Mouse (Mus musculus) embryonic facial prominence, embryonic 12.5 days (tissue): Measurements from ENCODE around the gene Grin3b. TPM values are rescaled to one million over a fixed set of nuclear protein-coding genes. Genes with fewer than 3 reads are reported as not detected.

Experiments
- ATAC-seq: fragments of 200-750 bp; cut with Nextera tagmentation; 2 replicates; pipeline ENCODE4 v1.8.0; 2017; ENCODE audit not compliant: insufficient number of reproducible peaks, insufficient read depth, low FRiP score, low TSS enrichment
- H3K27ac ChIP-seq: fragments of 300-500 bp; sonication (generic); 2 replicates; pipeline ENCODE4 v1.5.1; 2016; ENCODE audit warnings: mild to moderate bottlenecking
- H3K27me3 ChIP-seq: fragments of 300-500 bp; sonication (generic); 2 replicates; pipeline ENCODE4 v1.6.1; 2016; ENCODE audit warnings: mild to moderate bottlenecking, moderate library complexity
- H3K36me3 ChIP-seq: fragments of 300-500 bp; sonication (generic); 2 replicates; pipeline ENCODE4 v1.6.1; 2016; ENCODE audit warnings: mild to moderate bottlenecking
- H3K4me1 ChIP-seq: fragments of 300-500 bp; sonication (generic); 2 replicates; pipeline ENCODE4 v1.6.1; 2016
- H3K4me2 ChIP-seq: fragments of 300-500 bp; sonication (generic); replicated peaks from 2 replicates; pipeline ENCODE4 v1.6.1; 2016; ENCODE audit warnings: mild to moderate bottlenecking, moderate library complexity
- H3K4me3 ChIP-seq: fragments of 300-500 bp; sonication (generic); 2 replicates; pipeline ENCODE4 v1.5.1; 2016; ENCODE audit warnings: mild to moderate bottlenecking
- H3K9ac ChIP-seq: fragments of 300-500 bp; sonication (generic); 2 replicates; pipeline ENCODE4 v1.6.1; 2016; ENCODE audit warnings: mild to moderate bottlenecking, moderate library complexity
- H3K9me3 ChIP-seq: fragments of 300-500 bp; sonication (generic); 2 replicates; pipeline ENCODE4 v1.6.1; 2016; ENCODE audit warnings: mild to moderate bottlenecking, moderate library complexity
- WGBS: fragments of 180-500 bp; shearing (Covaris S2); methylation state at CpG from one replicate; pipeline ENCODE4 v1.1.7; 2016; 5-methylcytosine and 5-hydroxymethylcytosine counted together
- polyA plus RNA-seq: library from polyadenylated mRNA; unstranded; fragments of >200 nt; fragmentation: Nextera tagmentation; extraction: Ambion mirVana; gene quantifications from 2 replicates; pipeline ENCODE4 v1.2.1, GENCODE M21; 2016

The Grin3b gene
- polyA plus RNA-seq, 1 experiment from 2014 or later, result 0.92 TPM

- ATAC-seq, result no peak
- Histone ChIP-seq H3K4me3 (0 out of 2 replicates have a peak overlapping the region, but pooled peaks have one; percentile 5), H3K36me3 (peaks cover 46% of the 10 kb centered on the region), H3K4me2 (no peak overlapping the region), H3K27me3 (peaks cover 16% of the 10 kb centered on the region; the same call in 1 of the 2 replicates), H3K9ac (no peak overlapping the region), H3K27ac (no peak overlapping the region), H3K9me3 (no peaks in the 10 kb centered on the region), H3K4me1 (peaks cover 7% of the 10 kb centered on the region; the same call in 1 of the 2 replicates)
- 64% methylated on average over 14 of the region's 14 CpGs for WGBS
These were observed 2.3 kb downstream of the Grin3b start for GRCm38 (mm10) chr10:79972831-79973230.

- Histone ChIP-seq H3K27me3 (peaks cover 16% of the 10 kb centered on the region; the same call in 1 of the 2 replicates), H3K27ac (no peak overlapping the region), H3K9me3 (no peaks in the 10 kb centered on the region), H3K4me3 (no peak overlapping the region), H3K36me3 (peaks cover 51% of the 10 kb centered on the region), H3K4me1 (peaks cover 7% of the 10 kb centered on the region; the same call in 1 of the 2 replicates), H3K9ac (no peak overlapping the region), H3K4me2 (no peak overlapping the region)
- ATAC-seq, result no peak
- WGBS, result 91% methylated on average over 21 of the region's 21 CpGs
These were observed 3.6 kb downstream of the Grin3b start for GRCm38 (mm10) chr10:79974087-79974486.

- 84% methylated on average over 8 of the region's 8 CpGs for WGBS
- Histone ChIP-seq H3K9me3 (no peaks in the 10 kb centered on the region), H3K9ac (no peak overlapping the region), H3K4me3 (no peak overlapping the region), H3K27ac (no peak overlapping the region), H3K4me2 (no peak overlapping the region), H3K27me3 (peaks cover 16% of the 10 kb centered on the region; the same call in 1 of the 2 replicates), H3K4me1 (peaks cover 7% of the 10 kb centered on the region; the same call in 1 of the 2 replicates), H3K36me3 (peaks cover 56% of the 10 kb centered on the region)
- ATAC-seq, result no peak
These were observed 4.2 kb downstream of the Grin3b start for GRCm38 (mm10) chr10:79974668-79975067.

GRCm38 (mm10) chr10:79976071-79976721 is 5.7 kb downstream of the Grin3b start:
- Histone ChIP-seq H3K4me3 (no peak overlapping the region), H3K36me3 (peaks cover 63% of the 10 kb centered on the region), H3K9ac (no peak overlapping the region), H3K27ac (no peak overlapping the region), H3K4me1 (peaks cover 2% of the 10 kb centered on the region; the same call in 1 of the 2 replicates), H3K27me3 (peaks cover 6% of the 10 kb centered on the region; the same call in 1 of the 2 replicates), H3K4me2 (no peak overlapping the region), H3K9me3 (no peaks in the 10 kb centered on the region)
- 90% methylated on average over 28 of the region's 28 CpGs for WGBS
- ATAC-seq, result no peak

- no peak overlapping the region for H3K4me3 ChIP-seq
These were observed 6.2 kb downstream of the Grin3b start for GRCm38 (mm10) chr10:79976722-79977107.

GRCm38 (mm10) chr10:79977324-79977723 is 6.8 kb downstream of the Grin3b start:
- H3K36me3 ChIP-seq, result peaks cover 67% of the 10 kb centered on the region
- no peak for ATAC-seq
- no peaks in the 10 kb centered on the region for H3K9me3 ChIP-seq
- 84% methylated on average over 28 of the region's 28 CpGs for WGBS
- H3K4me3 ChIP-seq, result no peak overlapping the region
- H3K9ac ChIP-seq, result no peak overlapping the region
- H3K4me2 ChIP-seq, result no peak overlapping the region
- no peak overlapping the region for H3K27ac ChIP-seq
- peaks cover 1% of the 10 kb centered on the region for H3K4me1 ChIP-seq
- no peaks in the 10 kb centered on the region for H3K27me3 ChIP-seq

More at GRCm38 (mm10) chr10:79976722-79977107, 6.2 kb downstream of the Grin3b start:
- Histone ChIP-seq H3K4me2 (no peak overlapping the region), H3K9me3 (no peaks in the 10 kb centered on the region), H3K36me3 (peaks cover 67% of the 10 kb centered on the region), H3K27me3 (peaks cover under 1% of the 10 kb centered on the region; the same call in 1 of the 2 replicates), H3K4me1 (no peaks in the 10 kb centered on the region), H3K9ac (no peak overlapping the region), H3K27ac (no peak overlapping the region)
- WGBS, result 78% methylated on average over 31 of the region's 36 CpGs
- ATAC-seq, result no peak

GRCm38 (mm10) chr10:79978061-79978460 is 7.5 kb downstream of the Grin3b start:
- H3K27ac ChIP-seq, result no peak overlapping the region
- H3K4me1 ChIP-seq, result peaks cover 8% of the 10 kb centered on the region
- 95% methylated on average over 20 of the region's 21 CpGs for WGBS
- H3K9ac ChIP-seq, result no peak overlapping the region
- ATAC-seq, result no peak
- H3K36me3 ChIP-seq, result peaks cover 67% of the 10 kb centered on the region
- H3K4me3 ChIP-seq, result no peak overlapping the region
- no peaks in the 10 kb centered on the region for H3K9me3 ChIP-seq
- no peak overlapping the region for H3K4me2 ChIP-seq
- no peaks in the 10 kb centered on the region for H3K27me3 ChIP-seq

- no peak overlapping the region for H3K4me3 ChIP-seq
- H3K4me1 ChIP-seq, result peaks cover 14% of the 10 kb centered on the region
- H3K9me3 ChIP-seq, result no peaks in the 10 kb centered on the region
- 91% methylated on average over 22 of the region's 22 CpGs for WGBS
- peaks cover 61% of the 10 kb centered on the region for H3K36me3 ChIP-seq
- H3K27me3 ChIP-seq, result no peaks in the 10 kb centered on the region
- ATAC-seq, result no peak
- 0 out of 2 replicates have a peak overlapping the region, but pooled peaks have one; percentile 12 for H3K9ac ChIP-seq
- H3K27ac ChIP-seq, result no peak overlapping the region
- no peak overlapping the region for H3K4me2 ChIP-seq
These were observed 9.1 kb downstream of the Grin3b start for GRCm38 (mm10) chr10:79979401-79980155.

- 74% methylated on average over 5 of the region's 5 CpGs for WGBS
- Histone ChIP-seq H3K9ac (peak overlapping the region; percentile 87), H3K27me3 (no peaks in the 10 kb centered on the region), H3K4me2 (peak overlapping the region; percentile 90), H3K9me3 (no peaks in the 10 kb centered on the region), H3K4me3 (peak overlapping the region; percentile 76), H3K4me1 (peaks cover 39% of the 10 kb centered on the region), H3K36me3 (peaks cover 25% of the 10 kb centered on the region), H3K27ac (peak overlapping the region; percentile 93; the same call in 1 of the 2 replicates)
- no peak for ATAC-seq
These were observed 12.7 kb downstream of the Grin3b start for GRCm38 (mm10) chr10:79983205-79983604.

- under 1% methylated on average over 16 of the region's 21 CpGs for WGBS
- Histone ChIP-seq H3K9ac (peak overlapping the region; percentile 87), H3K36me3 (peaks cover 20% of the 10 kb centered on the region), H3K4me2 (peak overlapping the region; percentile 90), H3K4me3 (peak overlapping the region; percentile 76), H3K27ac (peak overlapping the region; percentile 93), H3K4me1 (peaks cover 39% of the 10 kb centered on the region), H3K9me3 (no peaks in the 10 kb centered on the region), H3K27me3 (no peaks in the 10 kb centered on the region)
- no peak for ATAC-seq
These were observed 13.2 kb downstream of the Grin3b start for GRCm38 (mm10) chr10:79983670-79984069.

GRCm38 (mm10) chr10:79984195-79984816 is 13.8 kb downstream of the Grin3b start, which contains the start of gene Tmem259:
Gene Tmem259, minus strand, starts transcription at chr10:79984330.
- no peaks in the 10 kb centered on the region for H3K9me3 ChIP-seq
- peak; percentile 71 for ATAC-seq
- H3K36me3 ChIP-seq, result peaks cover 14% of the 10 kb centered on the region
- H3K4me3 ChIP-seq, result peak within 1 kb of the TSS; percentile 76
- WGBS, result under 1% methylated on average over 49 of the region's 49 CpGs
- no peaks in the 10 kb centered on the region for H3K27me3 ChIP-seq
- H3K4me2 ChIP-seq, result peak within 1 kb of the TSS; percentile 90
- peak within 1 kb of the TSS; percentile 93 for H3K27ac ChIP-seq
- H3K4me1 ChIP-seq, result peaks cover 41% of the 10 kb centered on the region
- peak within 1 kb of the TSS; percentile 87 for H3K9ac ChIP-seq
